Mouse (Mus musculus) liver, embryonic 15.5 days (tissue): ENCODE measurements around the gene Cavin4. TPM values are rescaled to one million over a fixed set of nuclear protein-coding genes. Genes with fewer than 3 reads are reported as not detected.

Experiments used
- ATAC-seq: fragments of 200-750 bp; cut with Nextera tagmentation; 2 replicates; pipeline ENCODE4 v1.8.0; 2017; ENCODE audit warnings: moderate number of reproducible peaks, mild to moderate bottlenecking, moderate library complexity; ENCODE audit not compliant: insufficient read depth
- H3K27ac ChIP-seq: fragments of 300-500 bp; sonication (generic); replicated peaks from 2 replicates; pipeline ENCODE4 v1.5.1; 2015; ENCODE audit warnings: mild to moderate bottlenecking, inconsistent platforms
- H3K27me3 ChIP-seq: fragments of 300-500 bp; sonication (generic); 2 replicates; pipeline ENCODE4 v1.6.1; 2015; ENCODE audit warnings: mild to moderate bottlenecking, inconsistent platforms
- H3K36me3 ChIP-seq: fragments of 300-500 bp; sonication (generic); replicated peaks from 2 replicates; pipeline ENCODE4 v1.6.1; 2015; ENCODE audit warnings: moderate library complexity, mild to moderate bottlenecking, inconsistent platforms
- H3K4me1 ChIP-seq: fragments of 300-500 bp; sonication (generic); replicated peaks from 2 replicates; pipeline ENCODE4 v1.6.1; 2015; ENCODE audit warnings: inconsistent platforms
- H3K4me2 ChIP-seq: fragments of 300-500 bp; sonication (generic); 2 replicates; pipeline ENCODE4 v1.6.1; 2015; ENCODE audit warnings: moderate library complexity, mild to moderate bottlenecking, inconsistent platforms
- H3K4me3 ChIP-seq: fragments of 300-500 bp; sonication (generic); replicated peaks from 2 replicates; pipeline ENCODE4 v1.5.1; 2015; ENCODE audit warnings: mild to moderate bottlenecking, inconsistent platforms
- H3K9ac ChIP-seq: fragments of 300-500 bp; sonication (generic); 2 replicates; pipeline ENCODE4 v1.6.1; 2015; ENCODE audit warnings: moderate library complexity, mild to moderate bottlenecking, inconsistent platforms
- H3K9me3 ChIP-seq: fragments of 300-500 bp; sonication (generic); replicated peaks from 2 replicates; pipeline ENCODE4 v1.6.1; 2016; ENCODE audit warnings: inconsistent platforms
- WGBS: fragments of 180-500 bp; shearing (Covaris S2); methylation state at CpG from one replicate; pipeline ENCODE4 v1.1.7; 2015; ENCODE audit warnings: mixed read lengths; ENCODE audit not compliant: insufficient replicate concordance; 5-methylcytosine and 5-hydroxymethylcytosine counted together
- polyA plus RNA-seq: library from polyadenylated mRNA; unstranded; fragments of >200 nt; fragmentation: Nextera tagmentation; extraction: Ambion mirVana; gene quantifications from 2 replicates; pipeline ENCODE4 v1.2.1, GENCODE M21; 2015

Cavin4 gene
- polyA plus RNA-seq, 1 experiment from 2014 or later, result 0.84 TPM

DNA sequence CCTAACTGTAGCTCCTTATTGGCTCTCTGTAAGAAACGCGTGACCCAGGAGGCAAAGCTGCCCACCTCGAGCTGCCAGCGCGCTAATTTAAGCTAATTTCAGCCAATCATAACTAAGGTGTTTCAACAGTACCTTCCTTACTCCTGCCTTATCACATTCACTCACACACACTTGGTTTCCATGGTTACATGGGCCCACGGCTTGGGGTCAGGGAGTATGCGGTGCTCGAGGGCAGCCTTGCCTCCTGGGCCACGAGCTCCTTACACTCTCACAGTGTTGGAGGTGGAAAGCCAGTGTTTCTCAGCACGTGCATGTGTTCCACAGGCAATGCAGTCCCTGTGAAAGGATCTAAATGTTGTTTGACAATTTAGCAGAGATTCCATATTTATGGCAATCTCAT, 25.2 kb upstream of the Cavin4 start:
- Histone ChIP-seq H3K9me3 (no peaks in the 10 kb centered on the region), H3K4me2 (no peak overlapping the region), H3K27ac (no peak overlapping the region), H3K9ac (no peak overlapping the region), H3K4me3 (no peak overlapping the region), H3K27me3 (no peaks in the 10 kb centered on the region), H3K4me1 (no peaks in the 10 kb centered on the region), H3K36me3 (no peaks in the 10 kb centered on the region)
- 56% methylated on average over 10 of the region's 10 CpGs for WGBS
- no peak for ATAC-seq

DNA sequence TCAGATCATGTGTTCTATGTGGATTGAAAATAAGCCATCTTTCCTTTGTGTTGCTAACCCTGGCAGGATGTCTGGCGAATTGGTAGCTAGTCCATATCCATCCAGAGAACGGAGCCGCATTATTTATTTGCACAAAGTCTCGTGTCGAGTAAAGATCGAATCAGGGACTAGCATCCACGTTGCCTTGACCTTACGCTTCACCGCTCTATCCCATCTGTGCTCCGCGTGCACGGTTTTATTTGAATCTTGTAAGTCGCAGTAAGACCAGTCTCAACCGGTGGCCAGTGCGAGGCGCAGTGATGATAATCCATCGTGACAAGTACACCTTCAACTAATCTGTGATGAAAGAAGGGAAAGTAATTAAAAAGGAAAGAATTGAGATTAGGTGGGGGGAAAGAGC, 23.8 kb upstream of the Cavin4 start:
- H3K4me1 ChIP-seq, result no peaks in the 10 kb centered on the region
- no peak overlapping the region for H3K4me3 ChIP-seq
- no peak overlapping the region for H3K27ac ChIP-seq
- H3K4me2 ChIP-seq, result no peak overlapping the region
- no peaks in the 10 kb centered on the region for H3K36me3 ChIP-seq
- WGBS, result 86% methylated on average over 17 of the region's 17 CpGs
- H3K9ac ChIP-seq, result no peak overlapping the region
- no peaks in the 10 kb centered on the region for H3K9me3 ChIP-seq
- no peak for ATAC-seq
- H3K27me3 ChIP-seq, result no peaks in the 10 kb centered on the region

DNA sequence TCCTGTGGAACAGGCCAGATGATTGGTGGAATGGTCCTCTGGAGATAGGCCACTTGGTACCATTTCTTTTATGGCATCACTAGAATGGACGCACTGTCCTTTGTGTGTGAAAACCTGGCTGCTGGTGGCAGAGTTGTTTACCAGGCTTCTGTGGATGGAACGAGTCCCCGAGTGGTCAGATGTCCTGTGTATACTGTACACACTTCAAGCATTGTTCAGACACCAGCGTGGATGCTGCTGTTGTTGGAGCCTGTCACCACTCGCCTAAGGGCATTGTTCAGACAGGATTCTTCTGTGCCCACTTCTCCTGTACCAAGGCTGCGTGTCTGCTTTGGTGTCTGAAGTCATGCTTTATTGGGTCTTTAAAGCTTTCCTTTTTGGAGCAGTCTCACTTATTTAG, 19.5 kb upstream of the Cavin4 start:
- Histone ChIP-seq H3K36me3 (no peaks in the 10 kb centered on the region), H3K4me3 (no peak overlapping the region), H3K9ac (no peak overlapping the region), H3K9me3 (no peaks in the 10 kb centered on the region), H3K4me2 (no peak overlapping the region), H3K4me1 (no peaks in the 10 kb centered on the region), H3K27me3 (no peaks in the 10 kb centered on the region), H3K27ac (no peak overlapping the region)
- ATAC-seq, result no peak
- WGBS, result 68% methylated on average over 6 of the region's 6 CpGs

DNA sequence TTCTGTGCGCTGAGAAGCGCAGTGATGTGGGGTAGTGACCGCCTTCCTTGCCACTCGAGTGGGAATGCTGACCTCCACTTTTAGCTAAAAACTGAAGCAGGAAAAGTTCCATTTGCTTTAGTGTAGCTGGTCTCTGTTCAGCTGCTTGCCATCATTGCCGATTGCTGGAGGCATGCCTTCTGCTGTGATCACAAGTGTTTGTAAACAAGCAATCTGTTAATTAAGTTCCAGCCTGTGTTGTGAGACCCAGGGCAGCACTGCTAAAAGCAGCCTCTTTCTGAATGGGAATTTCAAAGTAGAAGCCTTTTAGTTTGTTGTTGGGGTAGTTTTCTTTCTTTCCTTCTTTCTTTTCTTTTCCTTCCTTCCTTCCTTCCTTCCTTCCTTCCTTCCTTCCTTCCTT, 17.2 kb upstream of the Cavin4 start:
- Histone ChIP-seq H3K9me3 (no peaks in the 10 kb centered on the region), H3K36me3 (no peaks in the 10 kb centered on the region), H3K4me3 (no peak overlapping the region), H3K4me1 (no peaks in the 10 kb centered on the region), H3K4me2 (no peak overlapping the region), H3K27ac (no peak overlapping the region), H3K9ac (no peak overlapping the region), H3K27me3 (no peaks in the 10 kb centered on the region)
- 85% methylated on average over 5 of the region's 5 CpGs for WGBS
- no peak for ATAC-seq

DNA sequence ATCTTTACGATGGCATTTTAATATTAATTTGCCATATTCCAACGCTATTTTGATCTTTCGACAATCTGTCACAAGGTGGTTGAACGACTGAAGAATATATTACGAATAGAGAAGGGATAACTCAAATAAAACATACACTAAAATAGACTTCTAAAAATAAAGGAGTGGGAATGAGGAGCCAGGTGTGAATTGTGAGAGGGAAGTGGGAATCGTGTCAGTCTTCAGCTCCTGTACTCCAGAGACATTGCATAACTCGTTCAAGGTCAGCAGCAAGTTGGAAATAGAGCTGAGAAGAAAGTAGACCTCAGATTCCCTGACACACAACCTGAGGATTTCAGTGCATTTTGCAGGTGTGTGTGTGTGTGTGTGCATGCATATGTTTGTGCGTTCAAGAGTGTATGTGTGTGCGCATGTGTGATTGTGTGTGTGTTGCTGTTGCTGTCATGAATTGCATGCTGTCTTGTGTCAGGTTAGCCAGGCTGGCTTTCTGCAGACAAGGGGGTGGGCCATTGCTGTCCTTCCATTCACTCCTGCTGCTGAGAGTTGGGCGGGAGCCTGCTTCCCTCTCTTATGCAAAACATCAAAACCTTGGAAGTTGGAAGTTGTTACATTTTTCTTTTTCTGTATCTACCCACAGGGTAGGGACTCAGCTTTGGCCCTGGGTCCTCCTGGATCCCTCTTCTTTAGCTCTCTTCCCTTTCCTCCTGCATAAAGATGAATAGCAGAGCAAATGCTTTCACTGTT, 12.5 kb upstream of the Cavin4 start:
- Histone ChIP-seq H3K9ac (no peak overlapping the region), H3K27ac (no peak overlapping the region), H3K27me3 (no peaks in the 10 kb centered on the region), H3K4me1 (no peaks in the 10 kb centered on the region), H3K4me3 (no peak overlapping the region), H3K36me3 (no peaks in the 10 kb centered on the region), H3K4me2 (no peak overlapping the region), H3K9me3 (no peaks in the 10 kb centered on the region)
- 72% methylated on average over 10 of the region's 10 CpGs for WGBS
- no peak for ATAC-seq

DNA sequence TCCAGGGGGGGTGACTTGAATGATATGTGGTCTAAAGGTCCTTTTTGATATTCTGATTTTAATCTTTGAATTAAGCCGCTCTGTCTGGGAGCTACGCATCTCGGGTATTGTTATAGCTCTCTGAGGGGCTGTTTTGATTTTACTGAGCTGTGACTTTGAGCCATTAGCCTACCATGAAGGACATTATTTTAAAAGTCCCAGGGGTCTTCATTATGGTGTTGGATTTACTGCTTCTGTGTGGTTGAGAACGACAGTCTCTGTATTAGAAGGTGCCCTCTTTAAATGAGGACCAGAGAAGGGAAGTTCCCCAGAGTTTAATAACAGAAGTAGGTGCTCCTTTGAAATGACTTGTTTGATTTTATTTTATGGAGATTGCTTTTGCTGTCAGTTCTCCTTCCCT, 9.2 kb upstream of the Cavin4 start:
- no peak for ATAC-seq
- Histone ChIP-seq H3K27me3 (no peaks in the 10 kb centered on the region), H3K4me2 (no peak overlapping the region), H3K9ac (no peak overlapping the region), H3K9me3 (no peaks in the 10 kb centered on the region), H3K27ac (no peak overlapping the region), H3K4me3 (no peak overlapping the region), H3K36me3 (no peaks in the 10 kb centered on the region), H3K4me1 (no peaks in the 10 kb centered on the region)
- 78% methylated on average over 4 of the region's 4 CpGs for WGBS

DNA sequence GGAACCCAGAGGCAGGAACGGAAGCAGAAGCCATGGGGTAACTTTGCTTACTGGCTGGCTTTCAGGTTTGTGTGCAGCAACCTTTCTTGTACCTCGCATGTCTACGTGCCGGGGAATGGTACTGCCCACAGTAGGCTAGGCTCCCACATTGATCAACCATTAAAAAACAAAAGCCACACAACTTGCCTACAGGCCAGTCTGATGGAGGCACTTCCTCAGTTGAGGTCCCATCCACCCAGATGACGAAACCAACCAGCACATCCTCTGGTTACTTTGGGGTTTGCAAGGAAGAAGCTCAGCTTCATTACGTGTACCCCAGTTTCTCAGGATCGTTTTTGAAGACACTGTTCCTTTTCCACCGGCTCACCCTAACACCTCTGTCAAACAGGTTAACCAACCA, 6.8 kb upstream of the Cavin4 start:
- Histone ChIP-seq H3K4me3 (no peak overlapping the region), H3K9ac (no peak overlapping the region), H3K27me3 (no peaks in the 10 kb centered on the region), H3K36me3 (no peaks in the 10 kb centered on the region), H3K27ac (no peak overlapping the region), H3K4me1 (no peaks in the 10 kb centered on the region), H3K4me2 (no peak overlapping the region), H3K9me3 (no peaks in the 10 kb centered on the region)
- 70% methylated on average over 8 of the region's 8 CpGs for WGBS
- ATAC-seq, result no peak

DNA sequence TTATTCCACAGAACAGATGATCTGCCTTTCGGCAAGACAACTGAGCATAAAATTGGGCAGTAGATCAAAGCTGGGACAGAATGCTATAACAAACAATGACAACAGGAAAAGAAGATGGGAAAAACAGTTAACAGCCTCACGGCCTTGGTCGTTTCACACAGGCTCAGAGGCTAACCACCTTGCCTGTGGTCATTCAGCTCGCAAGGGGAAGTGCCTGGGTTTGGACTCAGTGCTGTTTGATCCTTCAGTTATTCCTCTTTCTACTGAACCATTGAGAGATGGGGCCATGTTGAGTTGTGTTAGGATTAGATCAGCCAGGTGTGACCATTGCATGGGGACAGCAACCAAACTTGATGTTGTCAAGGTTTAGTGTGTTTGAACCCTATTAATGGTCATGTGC, 3.2 kb upstream of the Cavin4 start:
- ATAC-seq, result no peak
- H3K4me1 ChIP-seq, result no peaks in the 10 kb centered on the region
- no peak overlapping the region for H3K9ac ChIP-seq
- H3K9me3 ChIP-seq, result no peaks in the 10 kb centered on the region
- H3K4me2 ChIP-seq, result no peak overlapping the region
- H3K36me3 ChIP-seq, result no peaks in the 10 kb centered on the region
- 48% methylated on average over 4 of the region's 4 CpGs for WGBS
- no peak overlapping the region for H3K27ac ChIP-seq
- H3K27me3 ChIP-seq, result no peaks in the 10 kb centered on the region
- no peak overlapping the region for H3K4me3 ChIP-seq

DNA sequence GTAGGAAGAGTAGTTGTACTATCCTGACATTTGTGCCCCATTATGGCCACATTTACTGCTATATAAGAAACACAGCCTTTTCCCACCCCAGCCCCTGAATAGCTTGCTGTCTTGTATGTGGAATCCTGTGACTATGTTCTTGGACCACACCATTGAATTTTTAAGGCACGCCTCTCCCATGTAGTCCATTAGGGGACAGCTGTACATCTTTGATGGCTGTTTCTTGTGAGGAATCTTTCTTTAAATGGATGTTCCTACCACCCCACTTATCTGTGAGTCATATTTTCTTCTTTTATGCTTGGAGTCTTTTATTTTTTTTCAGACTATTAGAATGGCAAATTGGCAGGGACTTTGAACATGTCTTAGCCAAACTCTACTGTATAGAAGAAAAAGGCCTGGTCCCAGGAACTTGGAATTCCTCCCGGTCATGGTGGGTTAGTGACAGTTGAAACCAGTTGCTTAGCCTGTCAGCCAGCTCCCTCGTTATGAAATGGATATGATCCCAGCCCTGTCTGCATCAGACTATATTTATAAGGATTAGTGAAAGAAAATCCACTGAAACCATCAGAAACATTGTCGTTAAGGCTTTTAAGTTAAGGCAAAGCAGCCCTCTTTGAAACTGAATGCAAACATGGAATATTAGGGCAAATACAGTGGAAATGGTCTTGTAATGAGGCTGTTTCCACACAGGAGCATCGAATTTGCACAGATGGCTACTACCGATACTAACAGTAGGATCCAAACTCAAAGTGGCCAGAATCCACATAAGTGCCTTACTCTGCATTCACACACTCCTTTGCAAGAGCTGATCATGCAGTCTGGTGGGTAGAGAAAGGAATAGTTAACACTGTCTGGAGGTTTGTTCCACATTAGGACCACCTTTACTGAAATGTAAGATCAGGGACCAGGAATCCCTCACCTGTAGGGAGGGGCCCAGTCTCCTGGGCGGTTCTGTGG, 2.4 kb upstream of the Cavin4 start:
- 62% methylated on average over 7 of the region's 7 CpGs for WGBS

DNA sequence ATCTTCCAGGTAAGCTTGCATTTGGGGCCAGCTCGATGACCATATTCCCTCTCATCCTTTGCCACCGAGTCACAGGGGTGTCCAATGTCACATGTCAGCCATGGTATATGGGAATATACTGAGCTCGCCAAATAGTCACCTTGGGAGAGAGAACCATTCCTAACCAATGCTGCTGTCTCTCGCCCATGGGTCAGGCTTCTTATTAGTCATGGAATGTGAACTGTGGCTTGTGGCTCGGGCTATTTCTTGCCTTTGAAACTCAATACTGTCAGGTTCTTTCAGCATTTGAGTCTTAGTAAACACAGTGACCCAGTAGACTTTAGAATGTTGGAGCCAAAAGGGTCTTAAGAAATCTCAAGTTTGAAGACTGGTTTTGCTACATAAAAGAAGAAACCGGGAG, 707 bp downstream of the Cavin4 start:
- no peak overlapping the region for H3K27ac ChIP-seq
- ATAC-seq, result no peak
- WGBS, result 66% methylated on average over 6 of the region's 6 CpGs

More for the DNA sequence above, 2.4 kb upstream of the Cavin4 start:
- Histone ChIP-seq H3K4me1 (no peaks in the 10 kb centered on the region), H3K36me3 (no peaks in the 10 kb centered on the region), H3K27ac (no peak overlapping the region), H3K9ac (no peak overlapping the region), H3K9me3 (no peaks in the 10 kb centered on the region), H3K27me3 (no peaks in the 10 kb centered on the region), H3K4me2 (no peak overlapping the region), H3K4me3 (no peak overlapping the region)
- no peak for ATAC-seq

DNA sequence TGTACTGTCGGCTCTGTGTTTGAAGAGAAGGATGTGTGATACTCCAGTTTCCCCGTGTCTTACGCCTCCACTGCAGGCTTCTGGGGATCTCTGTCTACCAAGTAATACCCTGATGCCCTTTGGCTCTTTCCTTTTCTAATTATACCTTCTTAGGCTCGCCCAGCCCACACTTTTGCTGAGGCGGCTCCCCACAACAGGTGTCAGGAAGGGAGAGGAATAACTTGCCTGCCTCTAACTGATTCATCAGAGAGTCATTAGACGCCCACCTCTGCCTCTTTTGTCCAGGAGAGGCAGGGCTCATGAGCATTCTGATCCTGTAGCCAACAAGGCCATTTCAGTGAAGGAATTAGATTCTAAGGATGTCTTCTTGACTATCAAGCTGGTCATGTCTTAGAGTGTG, 4.0 kb downstream of the Cavin4 start:
- Histone ChIP-seq H3K27ac (no peak overlapping the region), H3K36me3 (no peaks in the 10 kb centered on the region), H3K4me2 (no peak overlapping the region), H3K9ac (no peak overlapping the region), H3K27me3 (no peaks in the 10 kb centered on the region), H3K9me3 (no peaks in the 10 kb centered on the region), H3K4me1 (no peaks in the 10 kb centered on the region), H3K4me3 (no peak overlapping the region)
- ATAC-seq, result no peak
- WGBS, result 66% methylated on average over 6 of the region's 6 CpGs

More for the DNA sequence above, 707 bp downstream of the Cavin4 start:
- Histone ChIP-seq H3K4me3 (no peak overlapping the region), H3K9ac (no peak overlapping the region), H3K4me1 (no peaks in the 10 kb centered on the region), H3K36me3 (no peaks in the 10 kb centered on the region), H3K27me3 (no peaks in the 10 kb centered on the region), H3K9me3 (no peaks in the 10 kb centered on the region), H3K4me2 (no peak overlapping the region)
